Mouse (Mus musculus): ENCODE measurements around the gene Atp2b2. TPM values are rescaled to one million over a fixed set of nuclear protein-coding genes. Genes with fewer than 3 reads are reported as not detected.

Atp2b2 gene
- polyA plus RNA-seq, 1 experiment from 2014 or later: 0.25 TPM

GRCm38 (mm10) chr6:113695203-113695602 is 347.2 kb downstream of the Atp2b2 start:
- no peak overlapping the region for H3K9ac ChIP-seq
- no peak for ATAC-seq (ENCODE audit: insufficient number of reproducible peaks, insufficient read depth, low FRiP score, low TSS enrichment, low read depth)
- H3K4me2 ChIP-seq: no peak overlapping the region
- no peaks in the 10 kb centered on the region for H3K27me3 ChIP-seq
- peaks cover 8% of the 10 kb centered on the region; the same call in 1 of the 2 replicates for H3K36me3 ChIP-seq
- WGBS: 72% methylated on average over 1 of the region's 1 CpGs
- no peaks in the 10 kb centered on the region for H3K9me3 ChIP-seq
- peaks cover 30% of the 10 kb centered on the region for H3K4me1 ChIP-seq
- no peak overlapping the region for H3K27ac ChIP-seq
- H3K4me3 ChIP-seq: no peak overlapping the region

Small RNAs within 50 kb of the gene (microRNA-seq; reads per million reads assigned to microRNA genes)
- 1.3 reads per million for gene Mir7042

Other genes starting within 250 kb of the Atp2b2 start
- 0.10 and 0.38 TPM in 2 replicates for gene Slc6a11, start 88.6 kb upstream of the Atp2b2 start, polyA plus RNA-seq (2015; fragmentation: Nextera tagmentation; extraction: Ambion mirVana)
- gene Slc6a1, start 240.0 kb upstream of the Atp2b2 start, polyA plus RNA-seq (2015; fragmentation: Nextera tagmentation; extraction: Ambion mirVana): 0.59 and 0.93 TPM in 2 replicates